In the genomic region with DNA sequence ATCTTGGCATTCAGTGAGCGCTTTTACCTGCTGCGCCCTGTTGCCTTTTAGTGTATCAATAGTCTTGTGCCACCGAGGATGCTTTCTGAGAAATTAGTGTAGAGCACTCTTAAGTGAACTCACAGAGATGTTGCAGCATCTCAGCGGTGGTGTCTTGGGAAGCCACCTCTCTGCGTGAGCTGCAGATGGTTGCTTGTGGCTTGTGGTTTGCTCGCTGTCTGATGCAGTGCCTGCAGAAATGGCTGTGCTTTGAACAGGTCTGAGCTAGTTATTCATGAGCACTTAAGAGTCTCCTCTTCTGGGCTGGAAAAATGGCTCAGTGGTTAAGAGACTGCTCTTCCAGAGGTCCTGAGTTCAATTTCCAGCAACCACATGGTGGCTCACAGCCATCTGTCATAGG, we compare ENCODE assay signal across 24 mouse cellular contexts. TPM values are rescaled to one million over a fixed set of nuclear protein-coding genes. Genes with fewer than 3 reads are reported as not detected.
"Had no signal": no experiment of that assay in that cellular context is flagged by ENCODE, and none has a peak within 500 bp of the region (broad histone marks: within the 10 kb centered on the region; RNA-seq: fewer than 3 reads in every experiment).

No protein-coding gene starts in this region.

- H3K27me3 ChIP-seq: limb, embryonic 13.5 days; liver, embryonic 12.5 days; liver, embryonic 15.5 days; lung, embryonic 15.5 days; megakaryocyte, embryonic 14.5 days; neural tube, embryonic 13.5 days had no signal

- DNase-seq: kidney, adult 2 months; kidney, postnatal 10 days; kidney, postnatal 4 days; liver; lung, adult 18-20 months; lung, postnatal 10 days; lung, postnatal 36 days; midbrain, embryonic 14.5 days had no signal

- H3K4me2 ChIP-seq: limb, embryonic 13.5 days; liver, embryonic 12.5 days; liver, embryonic 15.5 days; lung, embryonic 15.5 days; neural tube, embryonic 13.5 days had no signal

- H3K9me3 ChIP-seq: limb, embryonic 10.5 days; limb, embryonic 13.5 days; liver, embryonic 12.5 days; liver, embryonic 15.5 days; lung, embryonic 15.5 days; megakaryocyte, embryonic 14.5 days; midbrain, embryonic 10.5 days; neural tube, embryonic 13.5 days had no signal

- H3K4me3 ChIP-seq: limb, embryonic 10.5 days; limb, embryonic 13.5 days; liver, embryonic 12.5 days; liver, embryonic 15.5 days; lung, embryonic 15.5 days; megakaryocyte, embryonic 14.5 days; midbrain, embryonic 10.5 days; neural tube, embryonic 13.5 days had no signal

- H3K9ac ChIP-seq: limb, embryonic 13.5 days; liver, embryonic 12.5 days; liver, embryonic 15.5 days; lung, embryonic 15.5 days; neural tube, embryonic 13.5 days had no signal

- ATAC-seq: intestine, postnatal 0 days; liver, embryonic 12.5 days had no signal

- H3K4me1 ChIP-seq: limb, embryonic 10.5 days; limb, embryonic 13.5 days; liver, embryonic 15.5 days; lung, embryonic 15.5 days; neural tube, embryonic 13.5 days had no signal

- H3K27ac ChIP-seq: limb, embryonic 10.5 days; limb, embryonic 13.5 days; liver, embryonic 12.5 days; liver, embryonic 15.5 days; lung, embryonic 15.5 days; midbrain, embryonic 10.5 days had no signal

RNA-seq across cellular contexts. Expression of gene Prdm12, which starts 38.8 kb away (rescaled TPM):
- total RNA-seq: neutrophil, adult 5-6 weeks had no signal
- polyA plus RNA-seq: intestine, embryonic 14.5 days; intestine, postnatal 0 days; kidney, adult 2 months; kidney, embryonic 14.5 days; limb, embryonic 10.5 days; limb, embryonic 13.5 days; liver, embryonic 12.5 days; liver, embryonic 15.5 days; small intestine, adult 2 months; spleen, adult 2 months; stomach, embryonic 16.5 days; testis, adult 2 months had no signal
